Mouse (Mus musculus) midbrain, postnatal 0 days (tissue): ENCODE measurements at regions not wholly inside any gene's neighbourhood (a gene's known extent, or its start where the extent isn't known, plus 50 kb on each side); places are given as distances from the start of the nearest gene placed in this dataset.

Source experiments
- ATAC-seq: fragments of 200-750 bp; cut with Nextera tagmentation; 2 replicates; pipeline ENCODE4 v1.8.0; 2017; ENCODE audit warnings: moderate number of reproducible peaks, mild to moderate bottlenecking, moderate TSS enrichment, moderate library complexity; ENCODE audit not compliant: low FRiP score
- DNase-seq: peaks from one replicate; pipeline ENCODE4 v3.0.0-alpha.2; 2015; ENCODE audit warnings: low spot score
- H3K27ac ChIP-seq: fragments of 300-500 bp; sonication (generic); 2 replicates; pipeline ENCODE4 v1.5.1; 2014; ENCODE audit warnings: low read depth, mild to moderate bottlenecking, low read length, mixed read lengths
- H3K27me3 ChIP-seq: fragments of 300-500 bp; sonication (generic); 2 replicates; pipeline ENCODE4 v1.6.1; 2014; ENCODE audit warnings: low read length, control low read depth, mixed read lengths; ENCODE audit not compliant: insufficient read depth
- H3K36me3 ChIP-seq: fragments of 300-500 bp; sonication (generic); 2 replicates; pipeline ENCODE4 v1.6.1; 2014; ENCODE audit warnings: low read length, control low read depth, mixed read lengths; ENCODE audit not compliant: insufficient read depth
- H3K4me1 ChIP-seq: fragments of 300-500 bp; sonication (generic); 2 replicates; pipeline ENCODE4 v1.6.1; 2014; ENCODE audit warnings: mild to moderate bottlenecking, control low read depth, antibody characterized with exemption, low read length, mixed read lengths; ENCODE audit not compliant: insufficient read depth
- H3K4me2 ChIP-seq: fragments of 300-500 bp; sonication (generic); 2 replicates; pipeline ENCODE4 v1.6.1; 2014; ENCODE audit warnings: low read depth, mild to moderate bottlenecking, low read length, mixed read lengths; ENCODE audit not compliant: poor library complexity, severe bottlenecking
- H3K4me3 ChIP-seq: fragments of 300-500 bp; sonication (generic); 2 replicates; pipeline ENCODE4 v1.5.1; 2014; ENCODE audit warnings: low read depth, mild to moderate bottlenecking, low read length, moderate library complexity
- H3K9ac ChIP-seq: fragments of 300-500 bp; sonication (generic); replicated peaks from 2 replicates; pipeline ENCODE4 v1.6.1; 2014; ENCODE audit warnings: mild to moderate bottlenecking, low read length, moderate library complexity, mixed read lengths; ENCODE audit not compliant: poor library complexity, severe bottlenecking
- H3K9me3 ChIP-seq: fragments of 300-500 bp; sonication (generic); 2 replicates; pipeline ENCODE4 v1.6.1; 2016; ENCODE audit warnings: low read length, control low read depth
- CTCF ChIP-seq: IDR thresholded peaks from 2 replicates; pipeline ENCODE4 v1.5.1; 2016; ENCODE audit warnings: antibody characterized with exemption, mild to moderate bottlenecking

DNA sequence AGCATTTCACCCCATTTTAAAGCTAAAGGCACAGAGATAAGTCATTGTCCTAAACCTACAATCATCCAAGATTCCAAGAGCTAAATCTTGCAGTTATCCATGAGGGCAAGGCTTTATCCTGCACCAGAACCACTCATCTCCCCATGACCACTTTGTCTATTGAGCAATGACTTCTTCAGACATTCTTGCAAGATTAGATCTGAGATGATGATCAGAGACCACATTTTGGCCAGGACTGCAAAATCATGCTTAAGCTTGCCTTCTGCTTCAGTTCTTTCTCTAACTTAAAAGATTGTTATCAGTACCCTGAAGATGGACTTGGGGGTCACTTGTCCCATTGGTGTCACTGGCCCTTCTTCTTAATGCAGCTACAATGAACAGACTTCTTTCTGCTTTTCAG, 50.3 kb upstream of the Fndc3a start:
- H3K4me3 ChIP-seq, result no peak overlapping the region
- no peak for ATAC-seq
- TF ChIP-seq CTCF, result no peak

More for the DNA sequence above, 50.3 kb upstream of the Fndc3a start:
- no peaks in the 10 kb centered on the region for H3K9me3 ChIP-seq
- H3K4me2 ChIP-seq, result no peak overlapping the region
- no peak overlapping the region for H3K27ac ChIP-seq
- DNase-seq, result no peak
- no peaks in the 10 kb centered on the region for H3K36me3 ChIP-seq
- no peak overlapping the region for H3K9ac ChIP-seq
- H3K27me3 ChIP-seq, result no peaks in the 10 kb centered on the region
- no peaks in the 10 kb centered on the region for H3K4me1 ChIP-seq
